Mouse (Mus musculus) stomach, postnatal 0 days (tissue): ENCODE measurements around the gene Pla2g4d.
A peak's percentile ranks its signal among the peaks of the same experiment; 100 is the strongest.

Experiments
- CTCF ChIP-seq: IDR thresholded peaks from 2 replicates; pipeline ENCODE4 v1.5.1; 2016; ENCODE audit warnings: antibody characterized with exemption, low read depth, mild to moderate bottlenecking, moderate library complexity
- EP300 ChIP-seq: optimal IDR thresholded peaks from 2 replicates; pipeline ENCODE3; 2016; ENCODE audit warnings: antibody characterized with exemption

- TF ChIP-seq CTCF, result peak; percentile 89
- no peak for TF ChIP-seq EP300
These were observed 9.0 kb downstream of the Pla2g4d start for GRCm38 (mm10) chr2:120279961-120280360.
